Mouse (Mus musculus) lung, adult 2 months (tissue): ENCODE results near the gene Magoh.

Source experiments
- CTCF ChIP-seq: fragments of 200-500 bp; IDR thresholded peaks from 2 replicates; pipeline ENCODE4 v1.5.1; 2011; ENCODE audit warnings: mild to moderate bottlenecking, low read length, control low read depth; ENCODE audit not compliant: insufficient read depth
- POLR2A ChIP-seq: fragments of 200-500 bp; IDR thresholded peaks from 2 replicates; pipeline ENCODE4 v1.6.1; 2011; ENCODE audit warnings: low read depth, mild to moderate bottlenecking, control low read depth, low read length, borderline replicate concordance; ENCODE audit errors: extremely low read depth

GRCm38 (mm10) chr4:107831678-107832077 lies 47.9 kb upstream of the Magoh start:
- TF ChIP-seq CTCF: no peak
- no peak for TF ChIP-seq POLR2A
